Comparison of ENCODE assay signal across 12 mouse cellular contexts in the genomic region with DNA sequence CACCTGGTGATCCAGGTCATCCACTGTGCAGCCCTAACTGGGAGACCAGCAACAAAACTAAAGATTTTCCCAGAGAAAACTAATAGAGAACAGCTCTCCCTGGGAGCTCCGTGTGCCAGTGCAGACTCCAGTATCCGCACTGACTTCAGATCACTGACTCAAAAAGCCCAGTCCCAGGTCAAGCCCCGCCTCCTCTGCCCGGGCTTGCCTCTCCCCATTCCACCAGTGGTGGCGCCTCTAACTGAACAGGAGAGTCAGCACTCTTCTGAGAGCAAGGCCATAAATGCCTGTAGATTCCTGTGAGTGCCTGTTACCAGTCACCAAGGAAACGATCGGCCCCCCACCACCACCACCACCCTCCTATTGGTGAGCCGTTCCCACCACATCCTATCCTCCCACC. TPM values are rescaled to one million over a fixed set of nuclear protein-coding genes. Genes with fewer than 3 reads are reported as not detected.
A peak's percentile ranks its signal among the peaks of the same experiment; 100 is the strongest.
DNase-seq lines count a peak whose midpoint lies in the region; ATAC-seq and TF ChIP-seq lines count a peak whose summit lies in the region.
"Had no signal": no experiment of that assay in that cellular context is flagged by ENCODE, and none has a peak within 500 bp of the region (broad histone marks: within the 10 kb centered on the region; RNA-seq: fewer than 3 reads in every experiment).

No protein-coding gene starts in this region.

- H3K9ac ChIP-seq in forebrain, postnatal 0 days = no peak overlapping the region
- H3K9ac ChIP-seq in forebrain, embryonic 15.5 days (replicated peaks) = no peak overlapping the region
- no peak overlapping the region for H3K9ac ChIP-seq in midbrain, embryonic 11.5 days (ENCODE audit: low read length)
- H3K9ac ChIP-seq in midbrain, embryonic 13.5 days (replicated peaks) = no peak overlapping the region
- H3K9ac ChIP-seq: liver, embryonic 15.5 days had no signal

- H3K4me2 ChIP-seq in forebrain, postnatal 0 days (ENCODE audit: low read depth) = no peak overlapping the region
- H3K4me2 ChIP-seq in forebrain, embryonic 15.5 days (replicated peaks) = no peak overlapping the region
- H3K4me2 ChIP-seq in midbrain, embryonic 11.5 days = no peak overlapping the region
- no peak overlapping the region for H3K4me2 ChIP-seq in midbrain, embryonic 13.5 days (replicated peaks)
- H3K4me2 ChIP-seq: liver, embryonic 15.5 days had no signal

- H3K4me1 ChIP-seq in forebrain, postnatal 0 days (ENCODE audit: insufficient read depth) = no peaks in the 10 kb centered on the region
- H3K4me1 ChIP-seq in forebrain, embryonic 15.5 days = peaks cover 5% of the 10 kb centered on the region; the same call in 1 of the 2 replicates
- H3K4me1 ChIP-seq in midbrain, embryonic 11.5 days (ENCODE audit: control insufficient read depth, insufficient read depth, low read length) = no peaks in the 10 kb centered on the region
- peaks cover 5% of the 10 kb centered on the region; the same call in 1 of the 2 replicates for H3K4me1 ChIP-seq in midbrain, embryonic 13.5 days (replicated peaks)
- H3K4me1 ChIP-seq: liver, embryonic 15.5 days had no signal

- no peak for ATAC-seq in forebrain, postnatal 0 days
- no peak for ATAC-seq in forebrain, embryonic 15.5 days (replicated peaks)
- 0 out of 2 replicates have a peak, but pooled peaks have one; percentile 14 for ATAC-seq in midbrain, embryonic 11.5 days (ENCODE audit: low FRiP score)
- ATAC-seq in midbrain, embryonic 13.5 days = no peak
- ATAC-seq in granulocyte monocyte progenitor cell, adult 5-6 weeks (replicated peaks; ENCODE audit: poor library complexity, severe bottlenecking) = peak; percentile 47; the same call in 1 of the 2 replicates

- TF ChIP-seq CTCF in forebrain, postnatal 0 days (IDR thresholded peaks at IDR 0.05; ENCODE audit: low read depth) = peak; percentile 46

- no peaks in the 10 kb centered on the region for H3K36me3 ChIP-seq in forebrain, postnatal 0 days (ENCODE audit: insufficient read depth)
- no peaks in the 10 kb centered on the region for H3K36me3 ChIP-seq in forebrain, embryonic 15.5 days
- no peaks in the 10 kb centered on the region for H3K36me3 ChIP-seq in midbrain, embryonic 11.5 days (ENCODE audit: control insufficient read depth, insufficient read depth, low read length)
- H3K36me3 ChIP-seq in midbrain, embryonic 13.5 days = no peaks in the 10 kb centered on the region
- H3K36me3 ChIP-seq: G1E; liver, embryonic 15.5 days had no signal

- DNase-seq in forebrain, postnatal 0 days = no peak
- no peak for DNase-seq in midbrain, embryonic 11.5 days (ENCODE audit: low spot score, missing footprints)
- DNase-seq in thymus, postnatal 14 days = peak; percentile 28
- no peak for DNase-seq in gastrocnemius, adult 8-10 months (ENCODE audit: low spot score in 2 of 2)
- no peak for DNase-seq in frontal cortex, postnatal 10 days (ENCODE audit: low spot score in 2 of 2)
- DNase-seq: cerebellum, adult 2 months; gastrocnemius, postnatal 10 days had no signal

- H3K27me3 ChIP-seq in forebrain, postnatal 0 days (ENCODE audit: insufficient read depth, low read length) = no peaks in the 10 kb centered on the region
- H3K27me3 ChIP-seq in forebrain, embryonic 15.5 days = no peaks in the 10 kb centered on the region
- no peaks in the 10 kb centered on the region for H3K27me3 ChIP-seq in midbrain, embryonic 11.5 days (ENCODE audit: control insufficient read depth, insufficient read depth, low read length)
- no peaks in the 10 kb centered on the region for H3K27me3 ChIP-seq in midbrain, embryonic 13.5 days
- H3K27me3 ChIP-seq: liver, embryonic 15.5 days had no signal

- H3K4me3 ChIP-seq in forebrain, postnatal 0 days (ENCODE audit: low read depth, low read length) = no peak overlapping the region
- no peak overlapping the region for H3K4me3 ChIP-seq in forebrain, embryonic 15.5 days
- no peak overlapping the region for H3K4me3 ChIP-seq in midbrain, embryonic 11.5 days (ENCODE audit: low read depth, low read length)
- no peak overlapping the region for H3K4me3 ChIP-seq in midbrain, embryonic 13.5 days (replicated peaks)
- H3K4me3 ChIP-seq: liver, embryonic 15.5 days had no signal

- no peaks in the 10 kb centered on the region for H3K9me3 ChIP-seq in forebrain, postnatal 0 days (ENCODE audit: low read length)
- H3K9me3 ChIP-seq in forebrain, embryonic 15.5 days = no peaks in the 10 kb centered on the region
- no peaks in the 10 kb centered on the region; the same call in 1 of the 2 replicates for H3K9me3 ChIP-seq in midbrain, embryonic 11.5 days (ENCODE audit: control insufficient read depth, low read length)
- no peaks in the 10 kb centered on the region for H3K9me3 ChIP-seq in midbrain, embryonic 13.5 days
- H3K9me3 ChIP-seq: G1E; liver, embryonic 15.5 days had no signal

- 49% methylated on average over 8 of the region's 8 CpGs for WGBS in forebrain, postnatal 0 days
- WGBS in forebrain, embryonic 15.5 days = 49% methylated on average over 8 of the region's 8 CpGs
- WGBS in midbrain, embryonic 11.5 days = 46% methylated on average over 8 of the region's 8 CpGs
- WGBS in midbrain, embryonic 13.5 days = 39% methylated on average over 8 of the region's 8 CpGs

- no peak overlapping the region for H3K27ac ChIP-seq in forebrain, postnatal 0 days (ENCODE audit: low read depth, low read length)
- no peak overlapping the region for H3K27ac ChIP-seq in forebrain, embryonic 15.5 days (replicated peaks)
- H3K27ac ChIP-seq in midbrain, embryonic 11.5 days (ENCODE audit: low read depth, low read length) = no peak overlapping the region
- H3K27ac ChIP-seq in midbrain, embryonic 13.5 days = no peak overlapping the region
- H3K27ac ChIP-seq: liver, embryonic 15.5 days had no signal

RNA-seq across cellular contexts. Expression of a gene that starts 53.4 kb away (rescaled TPM):
- total RNA-seq in forebrain, postnatal 0 days (2014; rRNA removed) = 43.6 and 43.7 TPM in 2 replicates
- 51.0 and 61.0 TPM in 2 replicates for polyA plus RNA-seq in forebrain, postnatal 0 days (2015; fragmentation: Nextera tagmentation; extraction: Ambion mirVana)
- 107 and 111 TPM in 2 replicates for polyA plus RNA-seq in forebrain, embryonic 15.5 days (2015; fragmentation: Nextera tagmentation; extraction: Ambion mirVana)
- polyA plus RNA-seq in midbrain, embryonic 11.5 days (2014; fragmentation: Nextera tagmentation; extraction: Ambion mirVana) = 52.5 and 56.4 TPM in 2 replicates
- polyA plus RNA-seq in midbrain, embryonic 13.5 days (2015; fragmentation: Nextera tagmentation; extraction: Ambion mirVana) = 93.2 TPM in 2 replicates
- total RNA-seq in granulocyte monocyte progenitor cell, adult 5-6 weeks (2014; fragmentation: Nextera tagmentation) = 35.4 and 46.4 TPM in 2 replicates
- total RNA-seq in granulocyte monocyte progenitor cell, adult 5-6 weeks (2017) = 29.7 and 30.9 TPM in 2 replicates
- 10 to 100 TPM; 46.4 to 56.4 (median 54.1) TPM for total RNA-seq in gastrocnemius, adult 8-10 months (2022)

RNA-seq across cellular contexts. Expression of a gene that starts 53.4 kb away (rescaled TPM):
- 40.7 and 49.9 TPM in 2 replicates for total RNA-seq in forebrain, postnatal 0 days (2014; rRNA removed)
- 33.2 and 52.9 TPM in 2 replicates for polyA plus RNA-seq in forebrain, postnatal 0 days (2015; fragmentation: Nextera tagmentation; extraction: Ambion mirVana)
- 71.7 and 75.5 TPM in 2 replicates for polyA plus RNA-seq in forebrain, embryonic 15.5 days (2015; fragmentation: Nextera tagmentation; extraction: Ambion mirVana)
- polyA plus RNA-seq in midbrain, embryonic 11.5 days (2014; fragmentation: Nextera tagmentation; extraction: Ambion mirVana) = 61.9 and 66.0 TPM in 2 replicates
- 60.4 and 63.4 TPM in 2 replicates for polyA plus RNA-seq in midbrain, embryonic 13.5 days (2015; fragmentation: Nextera tagmentation; extraction: Ambion mirVana)
- total RNA-seq in granulocyte monocyte progenitor cell, adult 5-6 weeks (2014; fragmentation: Nextera tagmentation) = 26.6 and 26.8 TPM in 2 replicates
- total RNA-seq in granulocyte monocyte progenitor cell, adult 5-6 weeks (2017) = 26.6 and 29.7 TPM in 2 replicates
- total RNA-seq in gastrocnemius, adult 8-10 months (2022) = 10 to 100 TPM in 1 of 4 experiments, 1 to 10 TPM in 3; 6.1 to 11.0 (median 8.3) TPM

Comparison
In these comparisons a context has a peak if more than half of its experiments do, and no peak if none do; other contexts are left out.
1. ATAC-seq: peak in midbrain, embryonic 11.5 days (single experiment) and granulocyte monocyte progenitor cell, adult 5-6 weeks (single experiment); none in forebrain, postnatal 0 days (single experiment), forebrain, embryonic 15.5 days (single experiment) and midbrain, embryonic 13.5 days (single experiment).